Mouse (Mus musculus): ENCODE measurements around the gene Gp9. TPM values are rescaled to one million over a fixed set of nuclear protein-coding genes. Genes with fewer than 3 reads are reported as not detected.

Gp9 gene
- polyA plus RNA-seq, 1 experiment from 2014 or later = 4.3 TPM

DNA sequence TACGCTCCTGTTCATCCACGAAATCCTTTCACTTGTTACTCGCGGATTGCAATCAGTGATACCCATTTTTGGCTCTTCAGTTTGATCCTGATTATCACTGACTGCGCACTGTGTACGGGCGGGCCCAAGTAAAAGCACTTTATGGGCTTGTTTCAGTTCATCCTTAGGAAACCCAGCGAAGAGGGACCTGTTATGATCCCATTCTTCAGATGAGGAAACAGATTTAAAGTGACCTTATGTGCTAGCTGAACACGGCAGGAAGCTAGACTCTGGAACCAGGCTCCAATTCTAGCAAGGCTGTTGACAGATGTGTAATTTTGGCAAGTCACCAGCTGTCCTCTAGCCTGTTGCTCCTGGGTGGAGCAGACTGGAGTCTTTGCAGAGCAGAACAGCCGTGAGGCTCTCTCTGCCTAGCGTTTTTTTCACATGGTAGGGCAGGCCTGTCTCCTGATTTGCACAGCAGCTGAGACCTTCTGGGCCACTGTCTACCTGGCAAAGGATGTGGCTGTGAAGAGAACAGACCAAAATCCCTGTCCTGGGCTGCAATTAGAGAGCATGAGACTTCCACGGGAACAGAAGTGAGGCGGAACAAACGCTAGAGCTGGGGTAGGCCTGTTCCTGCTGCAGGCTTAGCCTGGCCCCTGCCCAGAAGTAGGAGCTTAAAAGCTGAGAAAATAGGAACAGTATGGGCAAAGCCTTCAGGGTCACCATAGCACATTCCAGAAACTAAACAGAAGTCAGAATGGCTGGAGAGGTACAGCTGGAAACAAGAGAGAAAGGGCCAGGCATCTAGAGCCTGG, 44.5 kb upstream of the Gp9 start:
- H3K4me2 ChIP-seq = peak overlapping the region; percentile 94
- peaks cover 43% of the 10 kb centered on the region for H3K27me3 ChIP-seq (ENCODE audit: insufficient read depth, low read length)
- peak overlapping the region; percentile 62 for H3K27ac ChIP-seq (ENCODE audit: low read depth)
- H3K36me3 ChIP-seq (ENCODE audit: insufficient read depth) = no peaks in the 10 kb centered on the region
- peaks cover 18% of the 10 kb centered on the region for H3K4me1 ChIP-seq (ENCODE audit: insufficient read depth)
- H3K9ac ChIP-seq = no peak overlapping the region
- no peak for TF ChIP-seq CTCF (IDR thresholded peaks at IDR 0.05; ENCODE audit: low read depth)
- H3K9me3 ChIP-seq (ENCODE audit: low read depth, low read length) = no peaks in the 10 kb centered on the region
- peak overlapping the region; percentile 61 for H3K4me3 ChIP-seq (ENCODE audit: low read depth, low read length)
- WGBS = 24% methylated on average over 14 of the region's 14 CpGs
- ATAC-seq (ENCODE audit: insufficient read depth) = peak; percentile 53; the same call in 1 of the 2 replicates
- DNase-seq = peak; percentile 93

DNA sequence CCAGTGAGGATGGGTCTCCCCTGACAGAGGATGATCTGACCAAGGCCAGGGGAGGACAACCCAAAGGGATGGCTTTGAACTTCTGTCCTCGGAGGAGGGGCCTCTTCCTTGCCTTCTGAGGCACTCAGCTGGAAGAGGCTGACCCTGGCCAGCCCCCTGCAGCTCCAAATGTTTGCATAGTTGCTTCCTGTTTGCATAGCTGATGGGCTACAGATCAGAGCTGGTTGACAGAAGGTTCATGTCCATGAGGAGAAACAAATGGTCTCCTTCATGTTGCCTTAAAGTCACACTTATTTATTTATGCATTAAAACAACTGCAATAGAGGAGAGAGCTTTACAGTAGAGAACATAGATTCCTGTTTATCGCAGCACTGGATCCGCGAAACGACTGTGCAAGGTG, 43.7 kb upstream of the Gp9 start:
- no peak overlapping the region for H3K4me3 ChIP-seq (ENCODE audit: low read depth, low read length)
- TF ChIP-seq CTCF (IDR thresholded peaks at IDR 0.05; ENCODE audit: low read depth) = no peak
- H3K36me3 ChIP-seq (ENCODE audit: insufficient read depth) = no peaks in the 10 kb centered on the region
- no peak overlapping the region; the same call in 1 of the 2 replicates for H3K9ac ChIP-seq
- H3K4me1 ChIP-seq (ENCODE audit: insufficient read depth) = peaks cover 18% of the 10 kb centered on the region
- H3K4me2 ChIP-seq = peak overlapping the region; percentile 94
- peak overlapping the region; percentile 62 for H3K27ac ChIP-seq (ENCODE audit: low read depth)
- H3K27me3 ChIP-seq (ENCODE audit: insufficient read depth, low read length) = peaks cover 41% of the 10 kb centered on the region
- ATAC-seq (ENCODE audit: insufficient read depth) (peak; percentile 83), DNase-seq (peak; percentile 92)
- H3K9me3 ChIP-seq (ENCODE audit: low read depth, low read length) = no peaks in the 10 kb centered on the region
- 26% methylated on average over 5 of the region's 5 CpGs for WGBS

- Histone ChIP-seq H3K4me1 (ENCODE audit: insufficient read depth) (peaks cover 26% of the 10 kb centered on the region), H3K4me2 (no peak overlapping the region)
- ATAC-seq (ENCODE audit: insufficient read depth) = no peak
Measured at GRCm38 (mm10) chr6:87736923-87737322, 40.9 kb upstream of the Gp9 start.

DNA sequence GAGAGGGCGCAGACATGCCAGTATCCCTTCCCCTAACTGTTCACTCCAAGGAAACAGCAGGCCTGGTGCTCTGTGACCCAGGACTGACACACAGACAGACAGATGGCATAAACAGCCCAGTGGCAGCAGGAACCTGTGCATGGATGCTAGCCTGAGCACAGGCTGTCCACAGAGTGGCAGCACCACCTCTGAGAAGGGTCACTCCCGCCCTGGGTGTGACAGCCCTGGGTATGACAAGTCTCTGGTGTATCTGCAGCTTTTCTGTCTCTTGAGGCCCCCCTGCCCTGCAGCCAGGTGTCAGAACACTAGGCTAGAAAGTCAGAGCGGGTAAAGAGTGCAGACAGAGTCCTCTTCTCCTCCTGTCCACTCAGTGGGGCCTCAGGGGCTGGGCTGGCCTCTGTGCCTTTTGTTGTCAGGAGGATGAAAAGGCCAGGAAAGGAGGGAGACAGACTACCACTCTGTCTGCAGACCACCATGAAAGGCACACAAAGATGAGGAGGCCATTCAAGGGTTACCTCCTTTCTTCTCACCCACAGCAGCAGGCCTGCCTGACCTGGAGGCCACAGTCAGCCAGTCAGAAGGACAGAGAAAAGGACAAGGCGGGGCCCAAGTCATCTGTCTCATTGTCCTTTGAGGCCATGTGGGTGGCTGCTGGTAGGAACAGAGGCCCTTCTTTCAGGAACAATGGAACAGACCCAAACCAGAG, 39.8 kb upstream of the Gp9 start:
- no peaks in the 10 kb centered on the region for H3K9me3 ChIP-seq (ENCODE audit: low read depth, low read length)
- peak overlapping the region; percentile 13; the same call in 1 of the 2 replicates for H3K9ac ChIP-seq
- H3K4me3 ChIP-seq (ENCODE audit: low read depth, low read length) = no peak overlapping the region
- TF ChIP-seq CTCF (IDR thresholded peaks at IDR 0.05; ENCODE audit: low read depth) = no peak
- DNase-seq = no peak
- 59% methylated on average over 4 of the region's 4 CpGs for WGBS
- no peaks in the 10 kb centered on the region for H3K36me3 ChIP-seq (ENCODE audit: insufficient read depth)
- H3K4me1 ChIP-seq (ENCODE audit: insufficient read depth) = peaks cover 21% of the 10 kb centered on the region
- no peak overlapping the region for H3K4me2 ChIP-seq
- no peak overlapping the region for H3K27ac ChIP-seq (ENCODE audit: low read depth)
- H3K27me3 ChIP-seq (ENCODE audit: insufficient read depth, low read length) = peaks cover 2% of the 10 kb centered on the region
- ATAC-seq (ENCODE audit: insufficient read depth) = no peak

More at GRCm38 (mm10) chr6:87736923-87737322, 40.9 kb upstream of the Gp9 start:
- no peak overlapping the region for H3K9ac ChIP-seq
- no peak for TF ChIP-seq CTCF (IDR thresholded peaks at IDR 0.05; ENCODE audit: low read depth)
- H3K27me3 ChIP-seq (ENCODE audit: insufficient read depth, low read length) = peaks cover 14% of the 10 kb centered on the region
- WGBS = 78% methylated on average over 4 of the region's 4 CpGs
- no peaks in the 10 kb centered on the region for H3K9me3 ChIP-seq (ENCODE audit: low read depth, low read length)
- no peaks in the 10 kb centered on the region for H3K36me3 ChIP-seq (ENCODE audit: insufficient read depth)
- H3K27ac ChIP-seq (ENCODE audit: low read depth) = no peak overlapping the region
- DNase-seq = no peak
- no peak overlapping the region for H3K4me3 ChIP-seq (ENCODE audit: low read depth, low read length)

GRCm38 (mm10) chr6:87739898-87740297, 38.0 kb upstream of the Gp9 start:
- no peaks in the 10 kb centered on the region for H3K9me3 ChIP-seq (ENCODE audit: low read depth, low read length)
- DNase-seq (no peak), ATAC-seq (ENCODE audit: insufficient read depth) (no peak)
- 27% methylated on average over 6 of the region's 6 CpGs for WGBS
- no peak overlapping the region for H3K9ac ChIP-seq
- no peaks in the 10 kb centered on the region for H3K27me3 ChIP-seq (ENCODE audit: insufficient read depth, low read length)
- H3K27ac ChIP-seq (ENCODE audit: low read depth) = peak overlapping the region; percentile 24; the same call in 1 of the 2 replicates
- no peak overlapping the region for H3K4me3 ChIP-seq (ENCODE audit: low read depth, low read length)
- H3K36me3 ChIP-seq (ENCODE audit: insufficient read depth) = no peaks in the 10 kb centered on the region
- no peak for TF ChIP-seq CTCF (IDR thresholded peaks at IDR 0.05; ENCODE audit: low read depth)
- H3K4me1 ChIP-seq (ENCODE audit: insufficient read depth) = peaks cover 9% of the 10 kb centered on the region; the same call in 1 of the 2 replicates
- no peak overlapping the region for H3K4me2 ChIP-seq

DNA sequence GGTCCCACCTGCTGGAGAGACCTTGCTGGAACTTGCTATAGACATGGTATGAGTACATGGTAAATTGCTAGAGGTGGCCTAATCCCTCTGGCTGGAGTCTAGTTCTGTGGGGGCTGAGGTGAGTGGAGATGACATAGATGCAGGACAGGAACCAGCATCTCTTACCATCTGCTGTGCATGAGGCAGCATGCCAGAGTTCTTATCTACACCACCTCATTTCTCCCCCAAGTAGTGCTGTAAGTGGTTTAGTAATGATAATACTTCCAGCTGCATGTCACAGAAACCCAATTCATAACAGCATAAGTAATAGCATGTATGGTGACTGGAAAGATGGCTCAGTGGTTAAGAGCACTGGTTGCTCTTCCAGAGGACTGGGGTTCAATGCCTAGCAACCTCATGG, 37.4 kb upstream of the Gp9 start:
- ATAC-seq (ENCODE audit: insufficient read depth) = no peak; the same call in 1 of the 2 replicates
- no peaks in the 10 kb centered on the region for H3K9me3 ChIP-seq (ENCODE audit: low read depth, low read length)
- DNase-seq = peak; percentile 39
- H3K27ac ChIP-seq (ENCODE audit: low read depth) = peak overlapping the region; percentile 24; the same call in 1 of the 2 replicates
- peaks cover 8% of the 10 kb centered on the region; the same call in 1 of the 2 replicates for H3K4me1 ChIP-seq (ENCODE audit: insufficient read depth)
- no peaks in the 10 kb centered on the region for H3K27me3 ChIP-seq (ENCODE audit: insufficient read depth, low read length)
- no peak overlapping the region for H3K4me3 ChIP-seq (ENCODE audit: low read depth, low read length)
- H3K4me2 ChIP-seq = no peak overlapping the region
- TF ChIP-seq CTCF (IDR thresholded peaks at IDR 0.05; ENCODE audit: low read depth) = no peak
- no peak overlapping the region for H3K9ac ChIP-seq
- H3K36me3 ChIP-seq (ENCODE audit: insufficient read depth) = no peaks in the 10 kb centered on the region

GRCm38 (mm10) chr6:87741978-87742377, 35.9 kb upstream of the Gp9 start:
- H3K9ac ChIP-seq = no peak overlapping the region
- TF ChIP-seq CTCF (IDR thresholded peaks at IDR 0.05; ENCODE audit: low read depth) = no peak
- no peaks in the 10 kb centered on the region for H3K36me3 ChIP-seq (ENCODE audit: insufficient read depth)
- no peak overlapping the region for H3K4me2 ChIP-seq
- no peak overlapping the region for H3K4me3 ChIP-seq (ENCODE audit: low read depth, low read length)
- 79% methylated on average over 8 of the region's 8 CpGs for WGBS
- peaks cover 8% of the 10 kb centered on the region; the same call in 1 of the 2 replicates for H3K4me1 ChIP-seq (ENCODE audit: insufficient read depth)
- H3K27ac ChIP-seq (ENCODE audit: low read depth) = no peak overlapping the region
- H3K9me3 ChIP-seq (ENCODE audit: low read depth, low read length) = no peaks in the 10 kb centered on the region
- ATAC-seq (ENCODE audit: insufficient read depth) (no peak), DNase-seq (no peak)
- no peaks in the 10 kb centered on the region for H3K27me3 ChIP-seq (ENCODE audit: insufficient read depth, low read length)
